Mouse (Mus musculus) WW6 (cell line): Measurements from ENCODE around the gene Gm14685.
"Not testable (repeated sequence)": the region's sequence is repeated elsewhere in the genome, so short reads cannot be mapped to it uniquely, and the experiment has no call there.

Experiments
- DNase-seq: peaks from one replicate; pipeline ENCODE4 v3.0.0-alpha.2; 2013; ENCODE audit warnings: low read depth, low spot score

Gm14685 gene

DNA sequence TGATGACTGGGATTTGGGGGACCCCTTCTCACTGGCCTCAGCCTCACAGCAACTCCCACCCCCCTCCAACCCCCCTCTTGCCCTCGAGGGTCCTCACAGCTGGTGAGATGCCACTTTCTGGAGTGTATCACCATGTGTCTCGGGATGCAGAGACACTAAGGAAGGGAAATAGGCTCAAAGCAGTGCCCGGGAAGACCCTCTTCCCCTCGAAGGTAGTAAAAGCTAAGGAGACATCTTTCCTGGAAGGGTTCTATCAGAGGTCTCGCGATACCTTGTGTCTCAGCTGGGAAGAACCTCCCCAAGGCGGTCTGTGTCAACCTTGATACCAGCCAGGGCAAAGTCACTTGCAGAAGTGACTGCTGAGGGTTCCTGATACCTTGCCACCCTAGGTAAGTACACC lies at the start of gene Gm14685:
Gene Gm14685, plus strand, starts transcription at position 301 of the 400 bp plus-strand sequence.
- DNase-seq: not testable (repeated sequence)

DNA sequence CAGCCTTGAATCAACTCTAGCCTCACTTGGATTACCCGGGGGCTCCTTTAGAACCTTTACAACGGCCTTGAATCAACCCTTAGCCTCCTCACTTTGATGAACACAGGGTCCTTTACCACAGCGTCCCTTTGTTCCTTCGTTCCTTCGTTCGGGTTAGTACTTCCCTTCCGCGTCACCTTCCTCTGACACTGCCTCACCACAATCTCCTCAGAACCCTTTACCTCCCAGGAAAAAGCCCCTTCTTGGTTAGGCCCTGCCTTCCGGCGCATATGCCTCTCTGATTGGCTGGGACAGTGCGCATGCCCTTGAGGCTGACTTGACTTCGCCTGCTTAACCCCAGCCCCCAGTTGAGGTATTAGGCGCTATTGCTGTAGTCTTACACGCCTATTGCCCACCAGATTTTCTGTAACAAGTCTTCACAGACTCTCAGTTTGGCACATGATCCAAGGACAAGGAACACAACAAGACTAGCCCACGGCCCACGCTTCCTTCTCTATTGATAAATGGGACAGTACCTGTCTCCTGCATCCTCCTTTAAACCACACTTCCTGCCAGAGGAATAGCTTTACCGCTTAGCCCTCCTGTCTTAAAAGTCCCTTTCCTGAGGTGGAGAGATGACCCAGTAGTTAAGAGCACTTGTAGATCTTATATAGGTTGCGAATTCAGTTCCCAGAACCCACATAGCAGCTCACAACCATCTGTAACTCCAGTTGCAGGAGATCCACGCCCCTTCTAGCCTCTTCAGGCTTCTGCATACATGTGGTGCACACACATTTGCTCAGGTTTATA lies 34.4 kb upstream of the Gm14685 start, which contains the start of gene Xlr4a:
Gene Xlr4a, minus strand, starts transcription at position 212 of the 789 bp plus-strand sequence.
- DNase-seq: not testable (repeated sequence)

DNA sequence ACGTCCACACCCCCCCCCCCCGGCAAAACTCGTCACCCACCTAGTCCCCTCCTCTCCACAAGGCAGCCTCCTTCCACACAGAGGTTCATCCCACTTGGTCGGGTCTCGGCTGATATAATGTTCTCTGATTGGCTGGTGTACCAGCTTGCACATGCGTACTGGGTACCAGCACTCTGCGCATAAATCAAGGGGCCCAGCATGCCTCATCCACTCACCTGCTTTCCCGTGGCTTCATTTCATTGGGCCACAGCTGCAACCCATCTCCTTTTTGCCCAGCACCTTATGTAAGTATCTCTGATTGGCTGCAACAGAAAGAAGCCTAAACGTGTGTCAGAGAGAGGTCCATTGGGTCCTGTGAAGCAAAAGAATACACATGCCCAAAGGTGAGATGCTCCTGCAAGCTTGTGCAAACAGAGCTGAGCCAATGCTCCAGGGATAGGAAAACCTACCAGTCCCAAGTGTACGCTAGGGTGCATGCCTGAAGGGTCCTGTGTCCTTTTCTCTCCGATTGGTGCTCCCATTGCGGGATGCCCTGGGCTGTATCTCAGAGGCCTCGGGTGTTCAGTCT lies 19.8 kb upstream of the Gm14685 start, which contains the start of gene Xlr3a:
Gene Xlr3a, minus strand, starts transcription at position 155 of the 568 bp plus-strand sequence.
- DNase-seq: not testable (repeated sequence)

DNA sequence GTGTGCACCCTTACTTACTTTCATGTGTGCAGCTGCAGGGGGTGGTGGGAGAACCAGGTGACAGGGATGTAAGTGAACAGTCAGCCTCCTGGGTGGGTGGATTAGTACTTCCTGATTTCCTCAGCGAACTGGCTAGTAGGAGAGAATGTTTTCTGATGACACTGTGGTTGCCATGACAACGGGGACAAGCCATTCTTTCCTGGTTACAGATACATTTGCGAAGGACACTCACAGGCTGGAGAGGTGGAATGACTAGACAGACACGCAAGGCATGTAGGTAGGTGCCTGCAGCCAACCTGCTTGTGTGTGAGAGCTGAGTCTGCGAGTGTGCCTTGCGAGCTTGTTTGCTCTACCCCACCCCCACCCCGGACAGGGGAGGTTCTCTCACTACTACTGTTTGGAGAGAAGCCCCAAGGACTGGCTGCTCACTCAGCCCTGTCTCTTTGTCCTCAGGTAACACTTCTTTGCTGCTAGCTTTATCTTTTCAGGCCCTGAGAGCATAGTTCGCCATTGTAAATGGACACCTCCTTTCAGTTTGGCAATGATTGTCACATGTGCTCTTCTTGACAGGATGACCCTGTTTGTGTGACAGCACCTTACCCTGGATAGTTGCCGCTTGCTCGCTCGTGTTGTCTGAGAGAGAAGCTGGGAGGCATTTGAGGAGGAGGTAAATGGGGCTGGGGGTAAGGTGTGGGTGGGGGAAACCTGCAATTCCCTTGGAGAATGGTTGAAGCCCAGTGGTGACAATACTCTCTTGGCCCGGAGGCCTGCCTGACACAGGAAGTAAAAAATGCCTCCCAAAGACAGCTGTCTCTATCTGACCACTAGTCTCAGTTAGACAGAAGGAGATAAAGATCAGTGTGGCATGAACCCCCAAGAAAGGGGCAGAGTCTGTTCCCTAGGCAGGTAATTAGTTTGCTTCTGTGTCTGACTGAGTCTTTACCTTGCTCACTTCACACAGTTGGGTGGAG lies 6.3 kb downstream of the Gm14685 start:
- DNase-seq: not testable (repeated sequence)

DNA sequence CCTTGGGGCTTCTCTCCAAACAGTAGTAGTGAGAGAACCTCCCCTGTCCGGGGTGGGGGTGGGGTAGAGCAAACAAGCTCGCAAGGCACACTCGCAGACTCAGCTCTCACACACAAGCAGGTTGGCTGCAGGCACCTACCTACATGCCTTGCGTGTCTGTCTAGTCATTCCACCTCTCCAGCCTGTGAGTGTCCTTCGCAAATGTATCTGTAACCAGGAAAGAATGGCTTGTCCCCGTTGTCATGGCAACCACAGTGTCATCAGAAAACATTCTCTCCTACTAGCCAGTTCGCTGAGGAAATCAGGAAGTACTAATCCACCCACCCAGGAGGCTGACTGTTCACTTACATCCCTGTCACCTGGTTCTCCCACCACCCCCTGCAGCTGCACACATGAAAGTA lies 26.4 kb downstream of the Gm14685 start:
- not testable (repeated sequence) for DNase-seq

DNA sequence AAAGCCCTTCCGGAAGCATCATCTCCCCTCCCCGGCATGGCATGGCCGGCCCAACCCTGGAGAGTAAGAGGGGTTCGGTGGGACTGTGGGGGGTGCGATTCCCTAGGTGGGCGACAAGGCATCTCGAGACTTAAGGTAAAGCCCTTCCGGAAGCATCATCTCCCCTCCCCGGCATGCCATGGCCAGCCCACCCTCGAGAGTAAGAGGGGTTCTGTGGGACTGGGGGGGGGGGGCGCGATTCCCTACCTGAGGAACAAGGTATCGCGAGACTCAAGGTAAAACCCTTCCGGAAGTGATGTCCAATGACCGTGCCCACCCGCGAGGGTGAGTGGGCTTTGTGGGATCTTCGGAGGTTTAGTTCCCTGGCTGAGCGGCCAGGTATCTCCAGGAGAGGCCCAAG lies 31.6 kb downstream of the Gm14685 start, which contains the start of gene Xlr5b:
Gene Xlr5b, plus strand, starts transcription at position 301 of the 400 bp plus-strand sequence.
- not testable (repeated sequence) for DNase-seq

DNA sequence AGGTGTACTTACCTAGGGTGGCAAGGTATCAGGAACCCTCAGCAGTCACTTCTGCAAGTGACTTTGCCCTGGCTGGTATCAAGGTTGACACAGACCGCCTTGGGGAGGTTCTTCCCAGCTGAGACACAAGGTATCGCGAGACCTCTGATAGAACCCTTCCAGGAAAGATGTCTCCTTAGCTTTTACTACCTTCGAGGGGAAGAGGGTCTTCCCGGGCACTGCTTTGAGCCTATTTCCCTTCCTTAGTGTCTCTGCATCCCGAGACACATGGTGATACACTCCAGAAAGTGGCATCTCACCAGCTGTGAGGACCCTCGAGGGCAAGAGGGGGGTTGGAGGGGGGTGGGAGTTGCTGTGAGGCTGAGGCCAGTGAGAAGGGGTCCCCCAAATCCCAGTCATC lies 32.5 kb downstream of the Gm14685 start, which contains the start of gene DXBay18:
Gene DXBay18, minus strand, starts transcription at position 101 of the 400 bp plus-strand sequence.
- DNase-seq: not testable (repeated sequence)

DNA sequence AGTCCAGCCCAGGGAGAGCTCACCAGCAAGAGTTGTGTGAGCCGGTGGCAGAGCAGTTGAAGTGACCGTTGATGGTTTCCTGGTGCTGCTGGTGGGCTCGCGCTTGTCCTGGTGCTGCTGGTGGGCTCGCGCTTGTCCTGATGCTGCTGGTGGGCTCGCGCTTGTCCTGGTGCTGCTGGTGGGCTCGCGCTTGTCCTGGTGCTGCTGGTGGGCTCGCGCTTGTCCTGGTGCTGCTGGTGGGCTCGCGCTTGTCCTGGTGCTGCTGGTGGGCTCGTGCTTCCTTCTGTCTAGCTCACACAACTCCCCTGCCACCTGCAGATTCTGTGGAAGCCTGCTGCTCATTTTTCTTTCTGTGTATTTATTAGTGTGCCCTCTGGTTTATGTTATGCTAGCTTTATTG lies 60.0 kb downstream of the Gm14685 start, which contains the start of gene Spin2d:
Gene Spin2d, minus strand, starts transcription at position 101 of the 400 bp plus-strand sequence.
- DNase-seq: not testable (repeated sequence)
